Mouse (Mus musculus) cerebellum, adult 2 months (tissue): Measurements from ENCODE around the gene Aldh1a7. TPM values are rescaled to one million over a fixed set of nuclear protein-coding genes. Genes with fewer than 3 reads are reported as not detected.

Source experiments
- DNase-seq, 2 experiments: peaks; one replicate each; pipeline ENCODE4 v3.0.0; 2021
- H3K27ac ChIP-seq: fragments of 200-500 bp; 2 replicates; pipeline ENCODE4 v1.5.1; 2012; ENCODE audit warnings: low read length, control low read depth, inconsistent platforms; ENCODE audit not compliant: insufficient read depth
- H3K27me3 ChIP-seq: fragments of 200-500 bp; 2 replicates; pipeline ENCODE4 v1.6.1; 2012; ENCODE audit warnings: inconsistent platforms, mild to moderate bottlenecking, low read length, moderate library complexity; ENCODE audit not compliant: control insufficient read depth, insufficient read depth
- H3K4me1 ChIP-seq: fragments of 200-500 bp; 2 replicates; pipeline ENCODE4 v1.6.1; 2011; ENCODE audit warnings: low read length; ENCODE audit not compliant: control insufficient read depth, insufficient read depth
- H3K4me3 ChIP-seq: fragments of 200-500 bp; replicated peaks from 2 replicates; pipeline ENCODE3; 2011; ENCODE audit warnings: mild to moderate bottlenecking, low read depth, low read length, control low read depth; ENCODE audit not compliant: insufficient read depth
- CTCF ChIP-seq: fragments of 200-500 bp; IDR thresholded peaks from 2 replicates; pipeline ENCODE4 v1.5.1; 2011; ENCODE audit warnings: low read depth, mild to moderate bottlenecking, control low read depth, low read length, moderate library complexity, borderline replicate concordance; ENCODE audit not compliant: insufficient read depth
- POLR2A ChIP-seq: fragments of 200-500 bp; IDR thresholded peaks from 2 replicates; pipeline ENCODE4 v1.6.1; 2011; ENCODE audit warnings: low read length, control low read depth, borderline replicate concordance; ENCODE audit not compliant: insufficient read depth
- WGBS: fragments of 180-500 bp; shearing (Covaris S2); methylation state at CpG from one replicate; pipeline ENCODE4 v1.1.7; 2018; 5-methylcytosine and 5-hydroxymethylcytosine counted together
- polyA plus RNA-seq: library from polyadenylated mRNA; depleted of rRNA; stranded (reverse); fragments of >200 nt; gene quantifications from 2 replicates; pipeline ENCODE4 v1.2.3, GENCODE M21; 2012; rRNA removed

The Aldh1a7 gene
- polyA plus RNA-seq: 0.62 and 0.90 TPM in 2 replicates

DNA sequence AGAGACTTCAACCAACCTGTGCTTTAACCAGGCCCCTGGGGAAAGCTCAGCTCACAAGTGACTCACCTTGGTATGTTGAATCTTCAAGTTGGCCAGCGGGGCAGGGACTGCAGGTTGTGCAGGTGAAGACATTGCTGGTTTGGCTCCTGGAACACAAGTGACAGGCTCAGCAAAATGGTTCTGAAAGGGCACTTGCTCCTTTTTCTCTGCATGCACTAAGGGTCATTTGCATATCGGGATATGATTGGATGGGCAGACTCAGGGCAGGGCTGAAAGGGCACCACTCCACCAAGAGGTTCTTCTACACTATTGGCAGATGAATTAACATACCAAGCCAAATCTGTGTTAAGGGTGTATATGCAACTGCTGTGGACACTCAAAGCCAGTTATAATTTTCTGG lies at the start of gene Aldh1a7:
Gene Aldh1a7, minus strand, starts transcription at position 182 of the 400 bp plus-strand sequence.
- no peaks in the 10 kb centered on the region for H3K4me1 ChIP-seq
- H3K27ac ChIP-seq: no peak within 1 kb of the TSS
- no peaks in the 10 kb centered on the region for H3K27me3 ChIP-seq
- TF ChIP-seq POLR2A (no peak), CTCF (no peak)
- no peak within 1 kb of the TSS for H3K4me3 ChIP-seq
- DNase-seq: no peak
- 64% methylated on average over 2 of the region's 2 CpGs for WGBS

DNA sequence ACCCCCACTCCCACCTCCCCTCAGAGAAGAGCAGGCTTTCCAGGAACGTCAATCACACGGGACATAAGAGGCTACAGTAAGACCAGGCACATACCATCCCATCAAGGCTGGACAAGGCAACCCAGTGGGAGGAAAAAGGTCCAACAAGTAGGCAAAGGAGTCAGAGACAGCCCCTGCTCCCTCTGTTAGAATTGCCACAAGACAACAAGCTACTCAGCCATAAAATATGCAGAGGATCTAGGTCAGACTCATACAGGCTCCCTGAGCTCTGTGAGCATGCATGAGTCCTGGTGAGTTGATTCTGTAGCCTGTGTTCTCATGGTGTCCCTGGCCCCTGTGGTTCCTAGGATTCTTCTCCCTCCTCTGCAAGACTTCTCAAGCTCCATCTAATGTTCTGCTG lies 48.3 kb upstream of the Aldh1a7 start:
- no peak overlapping the region for H3K27ac ChIP-seq
- WGBS: 57% methylated on average over 2 of the region's 2 CpGs
- DNase-seq: no peak
- H3K4me1 ChIP-seq: no peaks in the 10 kb centered on the region
- no peaks in the 10 kb centered on the region for H3K27me3 ChIP-seq
- no peak for TF ChIP-seq POLR2A
- TF ChIP-seq CTCF: no peak
- no peak overlapping the region for H3K4me3 ChIP-seq

DNA sequence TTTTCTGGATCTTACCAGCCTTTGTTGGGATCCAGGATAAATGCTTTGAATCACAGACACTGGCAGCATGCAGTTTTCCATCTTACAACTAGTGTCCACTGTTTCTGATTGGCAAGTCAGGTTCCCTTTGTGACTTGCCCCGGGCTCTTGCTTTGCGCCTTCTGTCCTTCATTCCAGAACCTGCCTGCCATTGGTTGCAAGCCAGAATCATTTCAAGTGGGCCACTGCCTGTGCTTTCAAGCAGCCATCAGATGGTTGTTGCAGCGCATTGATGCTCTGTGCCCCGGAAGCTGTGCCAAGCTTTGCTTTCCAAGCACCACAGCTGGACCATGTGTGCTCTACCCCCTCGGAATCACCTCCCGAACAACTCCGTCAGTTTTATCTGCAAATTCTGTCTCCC lies 46.6 kb upstream of the Aldh1a7 start:
- Histone ChIP-seq H3K27me3 (no peaks in the 10 kb centered on the region), H3K4me3 (no peak overlapping the region), H3K4me1 (no peaks in the 10 kb centered on the region), H3K27ac (no peak overlapping the region)
- DNase-seq: peak; percentile 7 to 23
- TF ChIP-seq POLR2A (no peak), CTCF (no peak)
- 11% methylated on average over 7 of the region's 7 CpGs for WGBS

DNA sequence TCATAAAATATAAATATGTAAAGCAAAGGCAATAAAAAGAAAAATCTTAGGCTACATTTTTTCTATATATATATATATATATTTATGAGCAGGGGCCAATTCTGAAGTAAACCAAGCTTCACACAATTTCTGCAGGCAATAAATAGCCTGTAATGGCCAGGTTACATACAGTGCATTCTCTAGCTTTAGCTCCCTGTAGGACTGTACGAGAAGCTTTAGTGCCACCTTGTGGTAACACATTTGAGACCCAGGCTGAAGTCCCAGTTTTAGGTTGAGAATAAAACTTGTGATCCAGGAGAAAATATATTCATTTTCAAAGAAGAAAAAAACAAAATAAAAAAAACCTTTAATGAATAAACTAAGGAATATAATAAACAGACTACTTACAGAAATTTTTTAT lies 36.9 kb upstream of the Aldh1a7 start:
- 18% methylated on average over 1 of the region's 1 CpGs for WGBS
- no peak for DNase-seq
- no peak overlapping the region for H3K27ac ChIP-seq
- H3K27me3 ChIP-seq: no peaks in the 10 kb centered on the region
- no peaks in the 10 kb centered on the region for H3K4me1 ChIP-seq
- no peak overlapping the region for H3K4me3 ChIP-seq
- TF ChIP-seq CTCF (peak; percentile 20; the same call in 1 of the 2 replicates), POLR2A (no peak)

- WGBS: 52% methylated on average over 4 of the region's 4 CpGs
- no peak for DNase-seq
- Histone ChIP-seq H3K4me1 (no peaks in the 10 kb centered on the region), H3K27me3 (no peaks in the 10 kb centered on the region), H3K4me3 (no peak overlapping the region), H3K27ac (no peak overlapping the region)
- TF ChIP-seq CTCF (no peak), POLR2A (no peak)
These were observed 34.5 kb upstream of the Aldh1a7 start for GRCm38 (mm10) chr19:20761675-20762426.

- DNase-seq: no peak
- no peak overlapping the region for H3K4me3 ChIP-seq
- TF ChIP-seq CTCF (no peak), POLR2A (no peak)
- 16% methylated on average over 3 of the region's 3 CpGs for WGBS
- no peaks in the 10 kb centered on the region for H3K4me1 ChIP-seq
- no peaks in the 10 kb centered on the region for H3K27me3 ChIP-seq
- no peak overlapping the region for H3K27ac ChIP-seq
These were observed 33.8 kb upstream of the Aldh1a7 start for GRCm38 (mm10) chr19:20761119-20761518.

GRCm38 (mm10) chr19:20744630-20745029 lies 17.3 kb upstream of the Aldh1a7 start:
- no peak for DNase-seq
- H3K27ac ChIP-seq: no peak overlapping the region
- no peaks in the 10 kb centered on the region for H3K27me3 ChIP-seq
- H3K4me1 ChIP-seq: no peaks in the 10 kb centered on the region
- no peak overlapping the region for H3K4me3 ChIP-seq
- TF ChIP-seq POLR2A (no peak), CTCF (no peak)
- WGBS: 88% methylated on average over 1 of the region's 1 CpGs

DNA sequence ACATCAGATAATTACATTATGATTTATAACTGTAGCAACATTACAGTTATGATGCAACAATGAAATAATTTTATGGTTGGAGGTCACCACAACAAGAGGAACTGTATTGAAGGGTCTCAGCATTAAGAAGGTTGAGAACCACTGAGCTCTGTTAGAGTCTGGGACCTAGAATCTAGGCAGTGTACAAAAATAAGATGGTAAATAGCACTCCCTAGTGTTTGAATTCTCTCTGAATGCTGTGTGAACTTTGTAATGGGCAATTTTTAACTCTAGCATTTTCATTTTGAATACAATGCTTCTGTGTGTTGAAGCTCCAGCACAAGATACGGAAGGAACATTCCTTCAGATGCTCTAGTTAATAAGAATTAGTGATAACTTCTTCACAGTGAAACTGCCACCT lies 916 bp upstream of the Aldh1a7 start:
- Histone ChIP-seq H3K27ac (no peak overlapping the region), H3K27me3 (no peaks in the 10 kb centered on the region), H3K4me1 (no peaks in the 10 kb centered on the region), H3K4me3 (no peak overlapping the region)
- no peak for DNase-seq
- 92% methylated on average over 1 of the region's 1 CpGs for WGBS
- TF ChIP-seq POLR2A (no peak), CTCF (no peak)
